Mouse (Mus musculus) granulocyte monocyte progenitor cell, adult 5-6 weeks (primary cell): ENCODE data around the gene Scpep1. TPM values are rescaled to one million over a fixed set of nuclear protein-coding genes. Genes with fewer than 3 reads are reported as not detected.
"Not testable (repeated sequence)": the region's sequence is repeated elsewhere in the genome, so short reads cannot be mapped to it uniquely, and the experiment has no call there.

Experiments
- ATAC-seq: replicated peaks from 2 replicates; pipeline ENCODE4 v1.8.0; 2016; ENCODE audit warnings: mild to moderate bottlenecking, moderate TSS enrichment, inconsistent platforms; ENCODE audit not compliant: poor library complexity, severe bottlenecking
- total RNA-seq, 2 experiments: library from RNA; stranded (forward) in 1 of 2; stranded (reverse) in 1 of 2; fragments of 200-712, 200-1000 nt in 1 of 2; fragments of >200 nt in 1 of 2; fragmentation: Nextera tagmentation in 1 of 2; gene quantifications; 2 replicates each; pipeline ENCODE4 v1.2.3; 2014 to 2017

The Scpep1 gene
- total RNA-seq, 2 experiments from 2014 or later: 11.5 to 22.3 TPM

- no peak for ATAC-seq
These were observed 23.4 kb downstream of the Scpep1 start for GRCm38 (mm10) chr11:88931692-88932530.

DNA sequence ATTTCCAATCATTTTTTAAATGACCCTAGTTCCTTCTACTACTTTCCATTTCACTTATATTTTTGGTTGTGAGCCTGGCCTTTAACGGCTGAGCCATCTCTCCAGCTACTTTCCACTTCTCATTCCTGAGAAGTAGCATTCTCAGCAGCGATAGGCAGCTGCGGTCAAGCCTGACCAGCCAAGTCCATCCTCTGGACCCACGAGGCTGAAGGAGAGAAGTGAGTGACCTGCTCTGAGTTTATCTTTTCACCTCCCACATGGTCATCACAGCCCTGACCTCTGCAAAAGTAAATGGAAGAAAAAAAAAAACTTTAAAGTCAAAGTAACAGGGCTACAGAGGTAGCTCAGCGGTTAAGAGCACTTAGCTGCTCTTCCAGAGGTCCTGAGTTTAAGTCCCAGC is 28.7 kb downstream of the Scpep1 start:
- ATAC-seq: no peak

- ATAC-seq: no peak
These were observed 45.8 kb downstream of the Scpep1 start for GRCm38 (mm10) chr11:88909388-88910036.

GRCm38 (mm10) chr11:88908557-88909211 is 46.6 kb downstream of the Scpep1 start:
- peak; percentile 98 for ATAC-seq

- ATAC-seq: no peak
These were observed 47.4 kb downstream of the Scpep1 start for GRCm38 (mm10) chr11:88907886-88908285.

DNA sequence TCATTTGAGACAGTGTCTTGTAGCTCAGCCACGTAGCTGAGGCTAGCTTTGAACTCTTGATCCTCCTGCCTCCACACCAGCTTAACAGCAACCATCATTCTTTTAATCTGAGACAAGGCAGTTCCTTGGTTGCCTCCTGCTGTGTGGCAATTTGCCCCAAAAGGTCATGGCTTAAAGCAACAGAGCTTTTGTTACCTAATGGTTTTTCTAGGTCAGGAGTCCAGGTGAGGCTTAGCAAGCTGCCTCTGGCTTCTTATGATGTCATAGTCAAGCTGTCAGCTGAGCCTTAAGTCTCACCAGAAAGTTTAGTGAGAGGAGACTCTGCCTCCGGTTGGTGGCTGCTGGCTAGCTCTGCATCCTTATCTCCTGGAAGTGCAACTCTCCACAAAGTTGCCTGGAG is 49.6 kb downstream of the Scpep1 start:
- ATAC-seq: no peak

GRCm38 (mm10) chr11:88904080-88904479 is 51.2 kb downstream of the Scpep1 start:
- no peak for ATAC-seq

GRCm38 (mm10) chr11:88902762-88903161 is 52.5 kb downstream of the Scpep1 start:
- no peak for ATAC-seq

- ATAC-seq: no peak
These were observed 53.9 kb downstream of the Scpep1 start for GRCm38 (mm10) chr11:88901341-88901802.

GRCm38 (mm10) chr11:88899561-88899960 is 55.7 kb downstream of the Scpep1 start:
- ATAC-seq: no peak

- no peak for ATAC-seq
These were observed 56.9 kb downstream of the Scpep1 start for GRCm38 (mm10) chr11:88898380-88898763.

- no peak for ATAC-seq
These were observed 57.5 kb downstream of the Scpep1 start for GRCm38 (mm10) chr11:88897624-88898379.

DNA sequence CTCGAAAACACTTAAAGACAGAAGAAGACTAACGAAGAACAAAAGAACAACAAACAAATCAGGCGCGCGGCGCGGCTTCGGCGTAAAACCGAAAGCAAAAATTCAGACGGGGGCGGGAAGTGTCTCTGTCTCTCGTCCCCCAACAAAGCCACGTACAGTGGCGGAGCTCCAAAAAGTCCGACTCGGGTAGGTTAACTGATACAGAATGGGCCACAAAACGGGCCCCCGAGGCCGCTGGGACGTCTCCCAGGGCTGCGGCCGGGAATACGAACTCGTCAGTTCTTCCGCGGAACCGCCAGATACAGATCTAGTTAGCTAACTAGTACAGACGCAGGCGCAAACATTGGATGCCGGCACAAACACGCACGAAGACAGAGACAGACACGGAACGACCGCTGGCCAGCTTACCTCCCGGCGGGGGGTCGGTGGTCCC is 59.4 kb downstream of the Scpep1 start:
- ATAC-seq: not testable (repeated sequence)

DNA sequence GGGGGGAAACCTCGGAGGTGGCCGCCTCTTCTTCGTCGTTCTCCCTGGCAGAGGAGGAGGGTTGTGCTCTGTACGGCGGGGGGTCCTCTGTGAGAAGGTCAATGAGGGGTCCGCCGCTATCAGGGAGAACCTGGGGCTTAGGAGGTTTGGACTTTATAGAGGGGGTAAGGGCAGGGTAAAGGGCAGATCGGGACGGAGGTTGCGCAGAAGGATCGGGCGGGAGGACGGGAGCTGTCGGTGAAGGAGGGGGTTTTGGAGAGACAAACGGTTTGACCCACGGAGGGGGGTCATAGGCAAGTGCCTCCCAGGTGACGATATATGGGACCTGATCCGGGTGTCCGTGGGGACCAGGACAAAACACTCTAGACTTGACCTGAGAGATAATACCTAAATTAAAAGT is 60.0 kb downstream of the Scpep1 start:
- ATAC-seq: not testable (repeated sequence)

GRCm38 (mm10) chr11:88894279-88894678 is 61.0 kb downstream of the Scpep1 start:
- ATAC-seq: not testable (repeated sequence)

GRCm38 (mm10) chr11:88893501-88893900 is 61.8 kb downstream of the Scpep1 start:
- not testable (repeated sequence) for ATAC-seq

GRCm38 (mm10) chr11:88892789-88893188 is 62.5 kb downstream of the Scpep1 start:
- ATAC-seq: not testable (repeated sequence)

- ATAC-seq: not testable (repeated sequence)
These were observed 63.2 kb downstream of the Scpep1 start for GRCm38 (mm10) chr11:88891921-88892561.

- not testable (repeated sequence) for ATAC-seq
These were observed 63.8 kb downstream of the Scpep1 start for GRCm38 (mm10) chr11:88891446-88891845.

DNA sequence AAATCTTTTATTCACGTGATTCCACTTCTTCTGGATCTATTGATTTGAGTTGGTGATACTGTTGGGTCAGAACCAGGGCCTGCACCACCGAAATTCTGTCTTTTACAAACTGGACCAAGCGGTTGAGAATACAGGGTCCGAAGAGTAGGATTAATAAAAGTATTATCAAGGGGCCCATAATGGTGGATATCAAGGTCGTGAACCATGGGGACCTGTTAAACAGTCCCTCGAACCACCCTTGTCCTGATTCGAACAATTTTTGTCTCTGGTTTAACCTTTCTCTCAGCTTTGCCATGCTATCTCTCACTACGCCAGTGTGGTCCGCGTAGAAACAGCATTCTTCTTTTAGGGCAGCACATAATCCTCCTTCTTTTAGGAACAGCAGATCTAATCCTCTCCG is 64.4 kb downstream of the Scpep1 start:
- ATAC-seq: not testable (repeated sequence)
